Mouse (Mus musculus): ENCODE measurements at regions not wholly inside any gene's neighbourhood (a gene's known extent, or its start where the extent isn't known, plus 50 kb on each side); places are given as distances from the start of the nearest gene placed in this dataset.

DNA sequence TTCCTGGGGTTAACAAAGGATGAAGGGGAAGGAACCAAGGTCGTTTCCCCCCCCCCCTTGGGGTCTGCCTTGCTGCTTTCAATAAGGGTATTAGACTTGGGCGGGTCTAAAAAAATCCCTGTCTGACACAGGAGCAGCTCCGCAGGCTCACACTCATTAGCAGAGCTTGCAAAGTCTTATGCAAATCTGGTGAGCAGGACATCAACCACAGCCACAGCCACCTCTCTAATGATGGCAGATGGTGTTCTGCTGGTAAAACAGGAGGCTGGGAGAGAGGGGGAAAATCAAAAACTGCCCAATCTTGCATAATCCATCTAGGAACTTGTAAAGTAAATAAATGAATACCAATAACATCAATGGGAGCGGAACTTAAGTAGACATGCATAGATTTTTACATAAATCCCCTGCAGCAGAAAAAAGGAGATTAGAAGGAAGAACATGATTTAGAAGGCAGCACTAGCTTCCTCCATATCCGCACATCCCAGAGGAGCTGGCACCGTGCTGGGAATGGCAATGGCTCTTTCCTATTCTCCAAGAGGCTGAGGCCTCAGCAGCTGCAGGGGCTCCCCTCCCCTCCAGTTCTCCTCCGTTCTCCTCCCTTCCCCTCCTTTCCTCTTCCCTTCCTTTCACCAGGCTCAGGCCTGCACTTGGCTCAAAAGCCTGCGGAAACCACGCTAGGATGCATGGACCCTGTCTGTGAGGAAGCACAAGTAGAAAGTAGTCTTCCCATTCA is 65.6 kb upstream of the Pirt start:
- Histone ChIP-seq H3K27me3 (replicated peaks) (no peaks in the 10 kb centered on the region), H3K4me1 (no peaks in the 10 kb centered on the region), H3K9me3 (no peaks in the 10 kb centered on the region), H3K36me3 (replicated peaks; ENCODE audit: low read length) (no peaks in the 10 kb centered on the region), H3K4me3 (replicated peaks) (no peak overlapping the region)
- no peak for TF ChIP-seq FLI1 (IDR thresholded peaks at IDR 0.05; ENCODE audit: low read length)
- no peak for TF ChIP-seq GATA1 (IDR thresholded peaks at IDR 0.05; ENCODE audit: borderline replicate concordance, low read length)
